Mouse (Mus musculus): ENCODE data around the gene Slc43a1.
"Not testable (repeated sequence)": the region's sequence is repeated elsewhere in the genome, so short reads cannot be mapped to it uniquely, and the experiment has no call there.

Slc43a1 gene

DNA sequence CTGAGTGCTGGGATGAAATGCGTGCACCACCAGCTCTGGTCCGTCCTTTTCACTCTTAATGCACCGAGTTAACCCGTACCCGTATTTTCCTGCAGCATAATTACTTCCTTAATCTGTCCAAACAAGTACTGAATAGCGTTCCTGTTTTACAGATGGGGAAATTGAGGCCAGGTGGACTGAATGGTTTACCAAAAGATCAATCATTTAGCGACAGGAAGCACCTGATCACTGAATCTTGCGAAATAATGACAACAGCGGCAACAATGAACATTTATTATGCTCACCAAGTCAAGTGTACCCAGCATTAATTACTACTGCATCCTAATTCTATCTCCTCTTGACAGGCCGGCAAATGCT lies at the start of gene Slc43a1:
Gene Slc43a1 (plus strand): TSS at position 258 of the 357 bp plus-strand sequence.
- DNase-seq (ENCODE audit: low read depth, low spot score): no peak

DNA sequence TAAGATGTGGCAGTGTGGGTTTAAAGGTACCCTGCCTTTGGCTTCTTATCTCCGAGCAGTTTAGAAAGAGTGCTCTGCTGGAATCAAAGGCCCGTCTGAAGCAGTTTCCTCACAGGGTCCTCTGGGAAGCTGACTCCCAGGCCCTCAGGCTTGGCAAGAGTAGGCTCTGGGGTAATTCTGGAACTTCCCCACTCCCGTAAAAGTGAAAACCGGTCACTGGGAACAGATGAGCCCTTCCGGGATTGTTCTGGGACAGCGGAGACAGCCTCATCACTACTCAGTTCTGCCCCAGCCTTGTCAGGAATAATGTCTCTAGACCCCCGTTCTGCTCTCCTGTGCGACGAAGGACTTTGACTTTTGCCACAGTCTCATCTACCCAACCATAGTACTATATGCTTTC lies 48.2 kb upstream of the Slc43a1 start:
- DNase-seq (ENCODE audit: low read depth, low spot score): no peak

DNA sequence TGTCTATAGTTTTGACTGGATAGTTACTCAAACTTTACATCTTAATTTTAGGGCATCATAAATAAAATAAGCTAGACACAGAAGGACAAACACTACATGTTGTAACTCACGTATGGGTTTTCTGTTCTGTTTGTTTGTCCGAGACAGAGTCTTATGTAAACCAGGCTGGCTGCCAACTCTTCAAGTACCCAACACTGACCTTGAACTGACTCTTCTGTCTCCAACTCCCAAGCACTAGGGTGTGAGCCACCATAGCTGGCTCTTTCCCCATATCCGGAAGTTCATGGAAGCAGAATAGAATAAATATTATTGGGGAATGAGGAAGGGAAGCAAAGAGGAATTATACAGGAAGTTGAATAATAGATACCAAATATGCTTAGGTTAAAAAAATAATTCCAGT lies 46.1 kb upstream of the Slc43a1 start:
- DNase-seq (ENCODE audit: low read depth, low spot score): no peak

DNA sequence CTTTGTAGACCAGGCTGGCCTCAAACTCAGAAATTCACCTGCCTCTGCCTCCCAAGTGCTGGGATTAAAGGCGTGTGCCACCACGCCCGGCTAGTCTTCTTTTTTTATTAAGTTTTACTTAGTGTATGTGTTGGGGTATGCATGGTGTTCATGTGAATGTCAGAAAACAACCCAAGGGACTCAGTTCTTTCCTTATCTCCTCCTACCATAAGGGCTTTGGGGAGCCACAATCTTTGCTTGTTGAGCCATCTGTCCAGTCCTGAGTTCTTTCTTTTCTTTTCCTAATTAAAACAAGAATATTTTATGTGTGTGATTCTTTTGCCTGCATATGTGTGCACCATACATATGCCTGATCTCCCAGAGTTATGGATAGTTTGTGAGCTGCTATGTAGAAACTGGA lies 45.5 kb upstream of the Slc43a1 start:
- DNase-seq (ENCODE audit: low read depth, low spot score): no peak

DNA sequence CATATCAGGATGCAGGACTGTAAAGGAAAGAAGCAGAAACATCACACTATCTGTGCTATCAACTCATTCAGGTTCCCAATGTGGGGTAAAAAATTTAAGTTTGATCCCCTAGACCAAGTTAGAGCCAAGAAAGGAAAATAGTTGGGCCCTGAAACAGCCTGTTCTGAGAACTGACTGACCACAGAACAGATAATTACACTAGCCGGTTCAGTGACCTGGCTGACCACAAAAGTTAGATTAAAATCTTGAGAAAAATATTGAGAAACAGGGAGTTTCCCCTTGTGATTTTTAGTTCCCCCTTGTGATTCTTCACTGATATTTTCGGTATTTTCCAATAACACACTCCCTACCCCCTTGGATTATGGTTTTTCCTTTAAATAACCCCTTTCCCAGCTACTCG lies 44.8 kb upstream of the Slc43a1 start:
- DNase-seq (ENCODE audit: low read depth, low spot score): no peak

DNA sequence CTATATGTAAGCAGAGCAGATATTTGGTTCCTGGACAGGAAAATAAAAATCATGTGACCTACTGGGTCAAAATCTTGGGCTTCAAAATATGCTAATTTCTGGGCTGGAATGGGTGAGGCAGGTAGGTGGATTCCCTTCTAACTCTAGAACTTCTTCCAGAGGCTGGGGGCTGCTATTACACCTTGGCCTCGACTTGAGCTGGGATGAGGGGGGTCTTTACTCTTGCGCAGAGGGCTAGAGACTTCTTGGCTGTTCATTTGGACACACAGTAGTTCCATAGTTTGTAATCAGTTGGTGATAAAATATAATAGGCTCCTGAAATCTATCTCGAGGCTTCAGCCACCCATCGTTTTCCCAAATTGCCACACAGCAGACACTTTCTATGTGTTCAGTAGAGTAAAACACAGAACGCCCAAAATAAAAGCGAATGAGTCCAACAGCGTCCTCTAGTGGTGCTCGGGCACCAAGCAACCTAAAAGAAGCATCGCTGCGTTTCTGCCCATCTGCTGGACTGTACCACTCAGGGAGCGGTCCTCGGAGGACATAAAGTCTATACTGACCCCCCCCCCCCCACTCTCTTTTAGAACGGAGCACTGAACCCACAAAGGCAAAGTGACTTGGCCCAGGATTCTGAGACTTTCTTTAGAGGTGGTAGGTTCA lies 40.7 kb upstream of the Slc43a1 start:
- peak; percentile 67 for DNase-seq (ENCODE audit: low read depth, low spot score)

DNA sequence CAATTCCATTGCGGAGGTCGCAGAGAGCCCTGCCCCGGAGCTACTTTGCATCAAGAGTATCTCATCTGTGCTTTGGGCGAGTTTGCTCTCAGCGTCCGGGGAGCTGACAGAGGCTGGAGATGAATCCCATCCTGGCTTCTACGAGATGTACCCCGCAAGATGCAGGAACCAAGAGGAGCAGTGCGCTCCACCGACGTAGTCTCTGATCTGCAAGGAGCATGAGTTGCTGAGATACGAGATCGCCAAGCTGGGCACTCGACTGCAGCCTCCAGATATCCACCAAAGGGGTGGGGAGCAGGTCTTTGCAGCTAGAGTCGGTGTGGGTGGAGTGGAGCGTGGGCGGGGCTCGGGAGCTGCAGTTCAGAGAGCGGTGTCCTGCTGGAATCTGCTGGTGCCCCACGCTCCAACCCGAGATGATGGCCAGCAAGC lies 40.1 kb upstream of the Slc43a1 start, which contains the start of gene Ube2l6:
Gene Ube2l6 (plus strand): TSS at position 336 of the 429 bp plus-strand sequence.
- DNase-seq (ENCODE audit: low read depth, low spot score): peak; percentile 67

DNA sequence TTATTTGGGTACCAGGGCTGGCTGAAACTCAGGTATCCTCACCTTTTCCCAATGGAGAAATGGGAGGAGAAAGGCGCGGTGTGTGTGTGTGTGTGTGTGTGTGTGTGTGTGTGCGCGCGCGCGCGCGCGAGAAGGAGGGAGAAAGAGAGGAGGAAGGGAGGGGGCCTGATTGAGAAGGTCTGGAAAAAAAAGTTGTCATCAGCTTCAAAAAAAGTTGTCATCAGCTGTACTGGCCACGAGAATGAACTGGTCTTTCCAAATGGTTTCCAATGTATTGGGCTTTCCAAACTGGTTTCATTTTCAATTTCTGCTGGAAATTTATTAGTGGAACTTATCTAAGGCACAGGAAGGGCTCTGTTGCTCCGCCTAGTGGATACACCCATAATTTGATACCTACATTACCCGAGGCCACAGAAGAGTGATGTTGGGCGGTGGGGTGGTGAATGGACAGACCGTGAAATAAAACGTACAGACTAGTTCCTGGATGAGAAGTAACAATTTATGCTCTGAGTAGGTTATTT lies 39.5 kb upstream of the Slc43a1 start:
- peak; percentile 81 for DNase-seq (ENCODE audit: low read depth, low spot score)

DNA sequence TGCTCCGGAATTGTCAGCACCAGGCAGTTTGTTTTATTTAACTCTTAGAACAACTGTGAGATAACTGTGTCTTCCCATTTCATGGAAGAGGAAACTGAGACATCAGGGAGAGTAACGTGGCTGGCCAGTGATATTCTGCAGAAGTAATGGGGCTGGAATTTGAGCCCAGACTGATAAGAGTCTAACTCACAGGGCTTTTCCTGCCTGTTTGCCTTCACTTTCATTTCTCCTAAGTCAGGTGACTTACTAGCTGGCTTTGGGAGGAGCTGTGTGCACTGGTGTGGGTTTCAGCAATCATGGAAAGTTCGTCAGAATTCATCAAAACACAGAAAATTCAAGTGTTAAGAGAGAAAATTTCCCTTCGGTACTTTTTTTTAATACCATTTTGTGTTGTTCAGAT lies 38.3 kb upstream of the Slc43a1 start:
- DNase-seq (ENCODE audit: low read depth, low spot score): peak; percentile 57

DNA sequence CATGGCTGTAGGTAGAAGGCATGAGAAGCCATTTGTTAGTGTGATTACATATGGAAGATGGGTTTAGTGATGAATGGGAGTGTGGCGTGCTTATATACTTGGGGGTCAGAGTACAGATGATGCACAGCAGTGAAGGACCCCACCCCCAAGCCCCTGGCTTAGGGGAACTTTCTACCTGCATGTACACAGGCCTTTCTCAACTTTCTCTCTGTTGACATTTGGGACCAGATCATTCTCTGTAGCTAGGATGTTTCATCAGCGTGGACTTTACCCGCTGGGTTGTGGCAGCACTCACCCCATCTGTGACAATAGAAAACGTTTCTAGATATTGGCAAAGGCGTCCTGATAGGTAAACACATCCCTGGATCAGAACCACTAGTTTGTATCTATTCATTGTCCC lies 37.4 kb upstream of the Slc43a1 start:
- DNase-seq (ENCODE audit: low read depth, low spot score): not testable (repeated sequence)

DNA sequence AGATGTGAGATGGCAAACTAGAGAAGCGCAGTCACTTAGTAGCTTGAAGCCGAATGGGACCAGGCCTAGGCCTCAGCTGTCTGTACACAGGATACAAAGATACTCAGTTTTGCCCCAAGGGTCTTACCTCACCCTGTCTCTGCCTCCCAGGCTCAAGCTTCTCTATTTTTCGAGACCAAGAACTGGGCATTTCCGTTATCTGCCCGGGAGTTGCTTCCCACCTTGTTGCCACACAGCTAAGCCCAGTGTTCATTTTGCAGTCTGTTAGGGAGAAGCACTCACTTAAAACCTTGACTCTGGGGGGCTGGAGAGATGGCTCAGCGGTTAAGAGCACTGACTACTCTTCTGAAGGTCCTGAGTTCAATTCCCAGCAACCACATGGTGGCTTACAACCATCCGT lies 34.7 kb upstream of the Slc43a1 start:
- DNase-seq (ENCODE audit: low read depth, low spot score): no peak

DNA sequence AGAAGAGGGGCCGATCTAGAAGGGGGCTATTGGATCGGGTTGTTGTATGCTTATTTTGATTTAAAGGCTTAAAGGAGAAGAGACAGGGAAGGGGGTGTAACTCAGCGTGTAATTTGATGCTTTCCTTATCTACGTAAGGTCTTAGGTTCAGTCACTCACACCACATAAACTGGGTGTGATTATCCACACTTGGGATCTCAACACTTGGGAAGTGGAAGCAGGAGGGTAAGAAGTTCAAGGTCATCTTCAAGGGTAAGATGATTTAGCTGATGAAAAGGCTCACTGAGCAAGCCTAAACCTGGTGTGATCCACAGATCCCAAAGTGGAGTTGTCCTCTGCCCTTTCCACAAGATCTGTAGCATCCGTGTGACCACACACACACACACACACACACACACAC lies 32.1 kb upstream of the Slc43a1 start:
- DNase-seq (ENCODE audit: low read depth, low spot score): no peak

DNA sequence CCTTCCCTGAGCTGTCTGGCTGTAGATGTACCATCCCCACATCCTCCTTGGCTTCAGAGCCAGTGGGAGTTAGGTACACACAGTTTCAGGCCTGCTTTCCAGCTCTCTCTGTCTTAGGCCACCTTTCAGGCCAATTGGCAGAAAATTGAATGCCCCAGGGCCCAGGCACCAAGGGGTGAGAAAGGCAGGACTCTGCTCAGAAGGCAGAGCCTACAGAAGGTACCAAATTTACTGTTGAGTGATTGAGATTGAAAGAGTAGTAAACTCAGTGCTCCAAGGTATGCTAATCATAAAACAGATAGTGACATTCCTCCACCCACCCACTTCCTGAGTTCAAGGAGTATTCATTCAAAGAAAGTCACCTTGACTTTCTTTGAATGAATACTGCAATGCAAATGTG lies 29.3 kb upstream of the Slc43a1 start:
- DNase-seq (ENCODE audit: low read depth, low spot score): peak; percentile 8

DNA sequence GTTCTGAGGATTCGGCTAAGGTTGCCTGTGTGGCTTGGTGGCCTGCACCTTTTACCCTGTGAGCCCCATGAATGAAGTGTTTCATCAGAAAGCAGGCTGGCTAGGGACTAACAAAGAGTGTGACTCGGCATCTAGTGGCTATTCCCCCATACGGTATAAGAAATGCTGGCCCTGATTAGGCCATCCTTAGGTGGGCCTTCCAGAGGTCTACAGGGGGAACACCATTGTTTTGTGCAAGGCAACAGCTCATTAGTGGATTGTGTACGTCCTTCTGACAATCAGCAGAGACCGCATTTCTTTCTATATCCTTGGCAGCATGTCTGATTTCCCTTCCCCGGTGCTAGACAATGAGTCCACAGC lies 28.1 kb upstream of the Slc43a1 start:
- no peak for DNase-seq (ENCODE audit: low read depth, low spot score)

DNA sequence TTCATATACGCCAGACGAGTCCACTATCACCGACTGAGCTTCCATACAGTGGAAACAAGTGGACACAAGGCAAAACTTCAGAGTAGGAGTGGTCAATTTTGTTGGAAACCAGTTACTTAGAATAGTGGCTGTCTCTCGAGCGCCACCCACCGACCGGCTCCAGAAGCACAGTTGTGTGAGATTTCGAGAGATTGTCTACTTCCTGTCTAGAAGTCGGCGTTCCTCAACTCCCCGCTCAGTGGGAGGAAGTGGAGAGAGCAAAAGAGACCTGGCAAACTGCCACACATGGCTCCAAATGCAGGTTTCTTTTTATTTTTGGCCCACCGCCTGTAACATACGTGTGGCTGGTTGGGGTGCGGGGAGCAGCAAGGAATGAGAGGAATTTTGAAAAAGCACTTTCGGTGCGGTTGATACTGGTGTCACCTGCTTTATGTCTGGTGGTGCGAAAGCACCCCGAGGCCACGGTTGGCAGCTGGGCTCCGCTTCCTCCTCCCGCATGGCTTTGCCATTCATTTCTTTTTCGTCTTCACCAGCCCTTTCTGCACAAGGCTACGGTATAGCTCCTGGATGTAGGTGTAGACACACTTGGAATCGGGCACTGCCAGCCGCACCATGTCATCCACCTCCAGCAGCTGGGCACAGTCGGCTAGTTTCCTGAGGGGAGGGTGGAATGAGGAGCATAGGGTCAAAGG lies 27.6 kb upstream of the Slc43a1 start:
- DNase-seq (ENCODE audit: low read depth, low spot score): peak; percentile 83

DNA sequence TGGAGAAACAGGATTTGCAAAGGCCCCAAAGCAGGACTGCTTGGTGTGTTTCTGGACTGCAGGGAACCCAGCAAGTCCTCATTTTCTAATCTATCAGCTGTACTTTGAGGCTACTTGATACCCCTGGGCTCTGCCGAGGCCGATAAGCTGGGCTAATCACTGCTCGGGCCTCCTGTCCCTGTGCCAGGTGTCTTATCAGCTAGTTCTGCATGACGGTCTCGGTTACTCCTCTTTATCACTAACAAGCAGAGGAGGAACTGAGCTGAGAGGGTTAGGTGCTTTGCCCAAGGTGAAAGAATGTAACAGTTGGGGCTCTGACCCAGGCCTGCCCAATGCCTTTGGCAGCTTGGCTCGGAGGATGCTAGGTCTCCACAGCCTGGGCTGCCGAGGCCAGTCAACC lies 26.8 kb upstream of the Slc43a1 start:
- no peak for DNase-seq (ENCODE audit: low read depth, low spot score)

DNA sequence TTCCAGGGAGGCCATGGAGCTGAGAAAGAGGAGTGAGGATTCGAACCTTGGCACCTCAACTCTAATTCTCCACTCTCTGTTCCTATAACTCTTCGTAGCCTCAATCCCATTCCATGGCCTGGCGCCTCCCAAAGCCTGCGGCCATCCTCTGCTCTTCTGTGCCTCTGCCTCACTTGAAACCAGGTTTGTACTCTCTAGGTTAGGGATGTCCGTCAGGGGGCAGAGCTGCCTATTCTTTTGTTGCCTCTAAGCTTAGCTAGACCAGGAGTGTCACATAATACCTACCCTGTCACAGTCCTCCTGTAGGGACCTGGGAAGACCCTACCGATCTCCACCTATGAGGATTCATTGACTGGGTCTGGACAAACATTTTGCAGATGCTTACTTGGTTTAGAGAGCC lies 26.0 kb upstream of the Slc43a1 start:
- no peak for DNase-seq (ENCODE audit: low read depth, low spot score)

DNA sequence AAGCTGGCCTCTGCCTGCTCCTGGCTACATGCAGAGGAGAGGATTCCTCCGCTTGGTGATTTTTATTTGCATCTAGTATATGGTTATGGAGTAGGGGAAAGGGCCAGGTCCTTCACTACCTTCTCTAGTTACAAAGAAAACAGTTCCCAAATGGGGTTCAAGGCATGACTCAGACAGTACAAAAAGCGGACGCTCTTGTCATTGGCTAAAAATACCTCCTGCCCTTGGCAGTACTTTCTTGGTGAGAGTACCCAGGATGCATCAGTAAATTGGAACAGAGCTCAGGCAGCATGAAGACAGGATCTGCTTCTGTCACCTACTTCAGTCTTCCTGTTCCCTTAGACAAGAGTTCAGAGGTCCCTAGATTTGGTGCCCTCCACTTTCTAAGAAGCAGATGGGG lies 18.8 kb upstream of the Slc43a1 start:
- no peak for DNase-seq (ENCODE audit: low read depth, low spot score)

DNA sequence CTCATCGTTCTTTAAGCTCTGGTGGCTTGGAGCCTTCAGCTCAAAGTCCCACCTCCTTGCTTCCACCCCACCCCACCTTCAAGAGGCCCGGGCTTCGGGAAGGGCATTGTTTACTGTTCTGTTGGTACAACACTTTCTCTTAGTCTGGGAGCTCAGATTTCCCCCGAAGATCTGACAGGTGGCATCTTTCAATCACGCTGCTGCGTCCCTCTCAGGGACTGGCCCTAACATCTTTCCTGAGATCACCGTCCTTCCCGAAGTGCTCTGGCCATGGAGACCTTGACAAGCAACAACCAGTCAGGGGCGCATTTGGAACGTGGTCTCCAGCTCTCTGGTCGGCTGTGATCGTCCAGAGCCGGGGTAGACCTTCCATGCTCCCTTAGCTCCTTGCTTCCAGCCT lies 16.1 kb upstream of the Slc43a1 start, which contains the start of gene Smtnl1:
Gene Smtnl1 (minus strand): TSS at position 101 of the 400 bp plus-strand sequence.
- DNase-seq (ENCODE audit: low read depth, low spot score): no peak

DNA sequence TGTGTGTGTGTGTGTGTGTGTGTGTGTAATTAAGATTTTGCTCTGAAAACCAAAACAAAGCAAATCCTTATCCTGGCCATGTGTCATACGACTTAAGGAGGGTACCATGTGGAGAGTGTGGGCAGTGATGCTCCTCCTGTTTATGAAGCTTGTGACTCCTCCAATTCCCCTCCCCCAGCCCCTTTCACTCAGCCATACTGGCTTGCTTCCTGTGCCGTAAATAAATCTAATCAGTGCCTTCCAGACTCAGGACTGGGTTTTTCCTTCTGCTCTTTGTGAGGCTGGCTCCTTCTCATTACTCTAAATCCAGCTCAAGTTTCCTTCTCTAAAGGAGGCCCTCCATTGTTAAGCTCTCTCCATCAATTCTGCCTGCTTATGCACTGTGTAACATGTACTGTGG lies 15.4 kb upstream of the Slc43a1 start:
- no peak for DNase-seq (ENCODE audit: low read depth, low spot score)

DNA sequence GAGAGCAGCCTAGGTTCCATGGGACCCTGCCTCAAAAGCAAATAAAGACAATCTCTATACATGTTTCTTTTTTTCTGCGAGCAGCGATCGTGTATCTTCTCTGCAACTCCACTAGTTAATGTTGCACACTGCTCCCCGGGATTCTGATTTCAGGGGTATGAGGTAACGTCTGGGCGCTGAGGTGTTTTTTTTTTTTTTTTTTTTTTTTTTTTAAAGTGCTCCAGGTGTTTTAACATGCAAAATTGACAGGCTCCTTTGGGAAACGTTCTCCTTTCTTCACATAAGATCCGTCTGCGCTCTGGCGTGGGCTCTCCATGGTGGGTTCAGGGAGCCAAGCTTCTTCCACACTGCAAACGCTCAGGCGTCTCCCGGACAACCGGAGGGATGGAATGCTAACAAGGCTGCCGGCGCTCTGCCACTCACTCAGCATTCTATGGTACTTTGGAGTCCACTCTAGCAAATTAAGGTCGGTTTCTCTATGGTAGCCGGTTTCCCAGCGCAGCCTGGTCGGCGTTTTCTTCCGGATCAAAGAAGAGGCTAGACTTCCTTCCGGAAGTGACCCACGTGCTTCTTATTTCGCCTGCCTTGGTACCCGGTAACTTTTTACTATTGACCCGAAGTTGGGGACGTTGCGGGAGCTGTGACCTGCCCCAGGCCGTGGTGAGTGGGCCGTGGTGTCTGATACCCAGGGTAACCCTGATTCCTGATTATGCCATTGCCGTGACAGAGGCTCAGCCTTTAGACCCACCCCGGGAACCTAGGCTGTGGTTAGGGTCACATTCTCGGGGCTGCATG lies 12.0 kb upstream of the Slc43a1 start, which contains the start of gene Timm10:
Gene Timm10 (plus strand): TSS at position 510 of the 795 bp plus-strand sequence.
- peak; percentile 85 for DNase-seq (ENCODE audit: low read depth, low spot score)

DNA sequence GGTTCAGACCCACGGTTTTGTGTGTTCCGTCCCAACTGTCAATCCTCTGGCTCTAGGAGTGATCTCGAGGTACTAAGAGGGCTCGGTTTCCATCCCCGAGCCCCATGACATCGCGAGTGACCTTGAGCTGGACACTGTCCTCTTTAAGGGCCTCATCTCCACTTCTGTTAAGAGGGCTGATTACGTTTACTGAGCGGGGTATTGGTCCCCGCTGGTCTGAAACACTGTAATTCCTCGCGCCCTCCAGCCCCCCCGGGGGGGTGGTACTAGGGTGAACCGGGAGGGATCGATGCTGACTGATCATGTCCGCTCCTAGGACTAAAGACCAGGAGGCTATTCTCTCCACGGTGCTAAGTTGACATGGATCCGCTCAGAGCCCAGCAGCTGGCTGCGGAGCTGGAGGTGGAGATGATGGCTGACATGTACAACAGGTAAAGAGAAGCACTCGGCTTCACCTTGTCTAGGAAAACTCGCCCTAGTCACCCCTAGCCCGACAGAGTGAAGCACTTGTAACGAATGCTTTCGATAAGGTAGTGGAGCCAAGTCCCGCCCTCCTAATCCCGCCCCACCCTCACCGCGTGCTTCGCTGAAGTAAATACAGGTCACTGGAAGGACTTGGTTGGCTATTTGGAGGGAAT lies 11.2 kb upstream of the Slc43a1 start:
- peak; percentile 26 for DNase-seq (ENCODE audit: low read depth, low spot score)
